Mouse (Mus musculus) hindbrain, embryonic 11.5 days (tissue): ENCODE measurements around the gene Ubr4. TPM values are rescaled to one million over a fixed set of nuclear protein-coding genes. Genes with fewer than 3 reads are reported as not detected.
"Not testable (repeated sequence)": the region's sequence is repeated elsewhere in the genome, so short reads cannot be mapped to it uniquely, and the experiment has no call there.

Experiments
- ATAC-seq: fragments of 200-750 bp; cut with Nextera tagmentation; 2 replicates; pipeline ENCODE4 v1.8.0; 2017; ENCODE audit warnings: mild to moderate bottlenecking, moderate TSS enrichment, moderate library complexity; ENCODE audit not compliant: low FRiP score
- DNase-seq: peaks from one replicate; pipeline ENCODE4 v3.0.0-alpha.2; 2015; ENCODE audit warnings: low spot score
- H3K27ac ChIP-seq: fragments of 300-500 bp; sonication (generic); 2 replicates; pipeline ENCODE4 v1.5.1; 2014; ENCODE audit warnings: mild to moderate bottlenecking, low read depth, low read length
- H3K27me3 ChIP-seq: fragments of 300-500 bp; sonication (generic); 2 replicates; pipeline ENCODE4 v1.6.1; 2014; ENCODE audit warnings: mild to moderate bottlenecking, low read length, moderate library complexity, mixed read lengths; ENCODE audit not compliant: control insufficient read depth, insufficient read depth
- H3K36me3 ChIP-seq: fragments of 300-500 bp; sonication (generic); 2 replicates; pipeline ENCODE4 v1.6.1; 2014; ENCODE audit warnings: mild to moderate bottlenecking, low read length, moderate library complexity, mixed read lengths; ENCODE audit not compliant: control insufficient read depth, insufficient read depth
- H3K4me1 ChIP-seq: fragments of 300-500 bp; sonication (generic); replicated peaks from 2 replicates; pipeline ENCODE4 v1.6.1; 2014; ENCODE audit warnings: low read length, mixed read lengths; ENCODE audit not compliant: control insufficient read depth, insufficient read depth
- H3K4me2 ChIP-seq: fragments of 300-500 bp; sonication (generic); replicated peaks from 2 replicates; pipeline ENCODE4 v1.6.1; 2014; ENCODE audit warnings: mild to moderate bottlenecking, low read depth, low read length
- H3K4me3 ChIP-seq: fragments of 300-500 bp; sonication (generic); 2 replicates; pipeline ENCODE4 v1.5.1; 2014; ENCODE audit warnings: low read depth, low read length
- H3K9ac ChIP-seq: fragments of 300-500 bp; sonication (generic); 2 replicates; pipeline ENCODE4 v1.6.1; 2014; ENCODE audit warnings: low read depth, low read length
- H3K9me3 ChIP-seq: fragments of 300-500 bp; sonication (generic); 2 replicates; pipeline ENCODE4 v1.6.1; 2016; ENCODE audit warnings: low read length; ENCODE audit not compliant: control insufficient read depth
- WGBS: fragments of 180-500 bp; shearing (Covaris S2); extraction: QIAGEN DNeasy Blood & Tissue Kit; methylation state at CpG from one replicate; pipeline ENCODE4 v1.1.7; 2014; 5-methylcytosine and 5-hydroxymethylcytosine counted together
- polyA plus RNA-seq: library from polyadenylated mRNA; unstranded; fragments of >200 nt; fragmentation: Nextera tagmentation; extraction: Ambion mirVana; gene quantifications from 2 replicates; pipeline ENCODE4 v1.2.1, GENCODE M21; 2014

The Ubr4 gene
- polyA plus RNA-seq, 1 experiment from 2014 or later: 82.5 TPM

DNA sequence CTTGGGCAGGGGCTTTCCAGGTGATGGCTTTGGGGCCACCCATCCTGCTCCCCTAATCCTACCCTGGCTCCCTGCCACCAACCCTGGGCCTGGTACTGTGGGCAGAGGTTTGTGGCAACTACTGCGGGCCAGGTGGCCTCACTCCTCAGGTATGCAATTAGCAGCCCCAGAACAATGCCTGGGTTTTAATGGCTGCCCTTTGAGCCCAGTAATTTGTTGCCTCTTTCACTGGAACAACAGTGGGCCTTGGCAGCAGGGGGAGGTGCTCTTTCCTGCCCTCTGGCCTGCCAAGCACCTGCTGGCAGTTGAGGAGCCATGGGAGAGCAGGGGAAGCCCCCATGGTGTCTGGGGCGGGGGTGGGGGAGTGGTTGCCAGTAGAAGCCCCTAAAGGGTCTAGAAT, 156.7 kb downstream of the Ubr4 start:
- 88% methylated on average over 2 of the region's 2 CpGs for WGBS
- no peak overlapping the region for H3K9ac ChIP-seq
- ATAC-seq (no peak), DNase-seq (no peak)
- no peak overlapping the region for H3K4me3 ChIP-seq
- no peak overlapping the region for H3K4me2 ChIP-seq
- H3K4me1 ChIP-seq: no peaks in the 10 kb centered on the region
- H3K36me3 ChIP-seq: no peaks in the 10 kb centered on the region
- H3K27ac ChIP-seq: no peak overlapping the region
- H3K27me3 ChIP-seq: no peaks in the 10 kb centered on the region
- H3K9me3 ChIP-seq: no peaks in the 10 kb centered on the region

DNA sequence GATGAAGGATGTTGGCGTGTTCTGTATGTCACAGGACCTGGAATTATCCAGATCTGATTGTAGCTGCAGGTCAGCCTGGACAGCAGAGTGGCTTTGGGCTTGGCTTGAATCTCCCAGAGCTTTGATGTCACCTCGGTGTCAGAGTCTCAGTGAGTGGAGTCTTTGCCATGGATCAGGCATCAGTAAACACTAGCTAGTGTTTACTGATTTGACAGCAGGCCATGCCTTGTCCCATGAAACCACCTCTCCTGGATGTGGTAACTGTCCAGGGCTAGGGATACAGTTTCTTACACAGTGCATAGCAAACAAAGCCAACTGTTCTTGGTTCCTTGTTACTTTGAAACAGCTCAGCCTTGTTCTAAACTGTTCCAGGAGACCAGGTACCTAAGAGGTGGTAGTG, 159.1 kb downstream of the Ubr4 start:
- H3K4me3 ChIP-seq: no peak overlapping the region
- H3K4me2 ChIP-seq: no peak overlapping the region
- no peaks in the 10 kb centered on the region for H3K36me3 ChIP-seq
- H3K4me1 ChIP-seq: no peaks in the 10 kb centered on the region
- H3K9ac ChIP-seq: no peak overlapping the region
- no peak overlapping the region for H3K27ac ChIP-seq
- DNase-seq (no peak), ATAC-seq (no peak)
- H3K27me3 ChIP-seq: no peaks in the 10 kb centered on the region
- H3K9me3 ChIP-seq: no peaks in the 10 kb centered on the region
- WGBS: 84% methylated on average over 2 of the region's 2 CpGs

DNA sequence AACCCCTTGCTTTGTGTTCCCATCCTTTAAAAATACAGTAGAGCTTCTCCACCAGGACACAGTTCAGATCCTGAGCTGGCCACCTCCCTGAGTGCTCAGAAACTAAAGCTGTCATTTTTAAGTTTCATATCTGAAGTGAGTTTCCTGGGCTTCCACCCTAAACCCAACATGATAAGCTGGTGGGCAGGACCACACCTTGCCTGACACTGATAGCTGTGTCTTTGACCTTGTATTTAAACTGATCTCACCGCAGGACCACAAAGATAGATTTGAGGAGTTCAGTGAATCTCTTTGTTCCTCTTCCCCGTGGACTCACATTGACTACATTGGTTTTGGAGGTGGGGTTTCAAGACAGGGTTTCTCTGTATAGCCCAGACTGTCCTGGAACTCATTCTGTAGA, 160.6 kb downstream of the Ubr4 start:
- no peaks in the 10 kb centered on the region for H3K9me3 ChIP-seq
- H3K36me3 ChIP-seq: no peaks in the 10 kb centered on the region
- H3K27ac ChIP-seq: no peak overlapping the region
- H3K9ac ChIP-seq: no peak overlapping the region
- 89% methylated on average over 2 of the region's 2 CpGs for WGBS
- DNase-seq (no peak), ATAC-seq (no peak)
- H3K27me3 ChIP-seq: no peaks in the 10 kb centered on the region
- H3K4me3 ChIP-seq: no peak overlapping the region
- H3K4me2 ChIP-seq: no peak overlapping the region
- H3K4me1 ChIP-seq: no peaks in the 10 kb centered on the region

DNA sequence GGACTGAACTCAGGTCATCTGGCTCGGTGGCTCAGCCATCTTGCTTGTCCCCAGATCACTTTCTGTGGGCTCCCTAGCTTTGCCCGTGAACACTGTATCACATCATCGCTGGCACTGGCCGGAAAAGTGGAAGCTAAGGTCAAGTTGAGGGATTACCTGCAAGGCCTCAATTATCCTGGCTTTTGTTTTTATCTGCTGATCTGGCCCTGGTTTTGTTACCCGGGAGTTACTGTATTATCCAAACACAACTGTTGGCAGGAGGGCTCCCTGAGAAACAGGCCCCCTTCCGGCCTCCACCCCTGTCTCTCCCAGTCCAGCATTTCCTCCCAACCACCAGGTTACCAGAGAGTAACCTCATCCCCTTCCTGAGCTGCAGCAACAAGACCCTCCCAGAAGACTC, 166.8 kb downstream of the Ubr4 start:
- H3K4me1 ChIP-seq: no peaks in the 10 kb centered on the region
- no peak overlapping the region for H3K9ac ChIP-seq
- DNase-seq (no peak), ATAC-seq (no peak)
- H3K9me3 ChIP-seq: no peaks in the 10 kb centered on the region
- H3K4me2 ChIP-seq: no peak overlapping the region
- H3K36me3 ChIP-seq: no peaks in the 10 kb centered on the region
- no peak overlapping the region for H3K4me3 ChIP-seq
- H3K27me3 ChIP-seq: no peaks in the 10 kb centered on the region
- H3K27ac ChIP-seq: no peak overlapping the region
- 73% methylated on average over 6 of the region's 6 CpGs for WGBS

DNA sequence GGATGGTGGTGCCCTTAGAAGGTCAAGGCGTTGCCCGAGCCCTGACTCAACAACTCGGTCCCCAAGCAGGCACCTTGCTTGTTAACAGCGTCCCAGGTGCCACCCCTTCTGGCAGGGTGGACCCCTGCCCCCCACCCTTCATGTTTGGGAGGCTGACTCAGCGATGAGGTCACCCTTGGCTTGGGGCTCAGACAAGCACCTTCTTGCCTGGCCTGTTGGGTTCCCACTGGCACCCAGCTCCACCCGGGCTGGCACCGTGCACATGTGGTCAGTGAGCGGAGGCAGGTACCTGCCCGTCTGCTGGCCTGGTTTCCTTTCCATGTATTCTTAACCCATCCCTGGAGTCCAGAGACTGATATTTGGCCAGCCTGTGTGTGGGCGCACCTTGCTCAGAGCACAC, 169.5 kb downstream of the Ubr4 start:
- Histone ChIP-seq H3K4me3 (no peak overlapping the region), H3K9ac (no peak overlapping the region), H3K9me3 (no peaks in the 10 kb centered on the region), H3K27me3 (no peaks in the 10 kb centered on the region), H3K27ac (no peak overlapping the region), H3K4me1 (no peaks in the 10 kb centered on the region), H3K36me3 (no peaks in the 10 kb centered on the region), H3K4me2 (no peak overlapping the region)
- WGBS: 92% methylated on average over 10 of the region's 10 CpGs
- DNase-seq (no peak), ATAC-seq (no peak)

DNA sequence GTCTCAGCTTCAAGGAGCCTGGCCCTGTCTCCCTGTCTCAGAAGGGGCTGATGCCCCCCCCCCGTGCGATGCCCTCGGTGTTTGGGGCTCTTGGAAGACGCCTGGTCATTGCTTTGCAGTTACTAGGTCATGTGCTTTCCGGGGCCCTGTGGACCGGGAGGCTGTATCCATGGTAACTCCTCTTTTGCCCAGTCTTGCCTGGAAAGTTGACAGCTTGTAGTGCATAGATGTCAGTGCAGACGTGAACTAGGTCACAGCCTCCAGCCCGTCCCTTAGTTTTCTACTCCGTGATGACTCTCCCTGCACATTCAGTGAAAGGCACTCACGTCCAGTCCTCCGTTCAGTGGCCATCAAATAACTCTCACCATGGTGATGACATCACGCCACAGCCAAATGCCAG, 174.1 kb downstream of the Ubr4 start:
- no peak for ATAC-seq

DNA sequence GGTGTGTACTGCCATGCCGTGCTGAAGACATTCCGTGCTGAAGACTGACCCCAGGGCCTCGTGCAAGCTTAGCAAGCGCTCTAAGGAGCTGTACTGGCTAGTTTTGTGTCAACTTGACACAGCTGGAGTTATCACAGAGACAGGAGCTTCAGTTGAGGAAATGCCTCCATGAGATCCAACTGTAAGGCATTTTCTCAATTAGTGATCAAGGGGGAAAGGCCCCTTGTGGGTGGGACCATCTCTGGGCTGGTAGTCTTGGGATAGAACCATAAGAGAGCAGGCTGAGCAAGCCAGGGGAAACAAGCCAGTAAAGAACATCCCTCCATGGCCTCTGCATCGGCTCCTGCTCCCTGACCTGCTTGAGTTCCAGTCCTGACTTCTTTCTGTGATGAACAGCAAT, 177.8 kb downstream of the Ubr4 start, which contains the start of gene Iffo2:
Iffo2 (plus strand) TSS at position 301 of the 400 bp plus-strand sequence.
- not testable (repeated sequence) for H3K27me3 ChIP-seq
- WGBS: 82% methylated on average over 5 of the region's 5 CpGs

More for the DNA sequence above, 174.1 kb downstream of the Ubr4 start:
- Histone ChIP-seq H3K9me3 (no peaks in the 10 kb centered on the region), H3K27ac (no peak overlapping the region), H3K4me3 (no peak overlapping the region), H3K36me3 (no peaks in the 10 kb centered on the region), H3K9ac (no peak overlapping the region), H3K4me1 (no peaks in the 10 kb centered on the region), H3K27me3 (no peaks in the 10 kb centered on the region), H3K4me2 (no peak overlapping the region)
- no peak for DNase-seq
- 59% methylated on average over 12 of the region's 12 CpGs for WGBS

DNA sequence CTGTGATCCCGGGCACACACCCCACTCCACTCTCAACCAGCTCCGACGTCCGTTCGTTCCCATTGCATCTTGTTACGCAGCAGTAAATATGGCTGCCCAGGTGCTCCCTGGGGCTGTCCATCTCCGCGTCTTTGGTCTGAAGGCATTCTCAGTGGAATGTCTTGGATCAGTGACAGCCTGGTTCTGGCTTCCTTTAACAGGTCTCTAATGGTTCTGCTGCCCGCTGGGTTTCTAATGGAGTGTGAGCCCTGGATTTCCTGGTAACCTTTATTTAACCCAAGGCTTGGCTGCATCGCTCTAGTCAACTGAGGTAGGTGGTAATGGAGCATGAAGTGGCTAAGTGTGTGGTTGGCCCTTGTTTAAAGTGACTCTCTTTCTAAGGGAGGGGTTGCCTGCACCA, 179.7 kb downstream of the Ubr4 start:
- H3K36me3 ChIP-seq: no peaks in the 10 kb centered on the region
- 93% methylated on average over 10 of the region's 10 CpGs for WGBS

More for the DNA sequence above, 177.8 kb downstream of the Ubr4 start, which contains the start of gene Iffo2:
- H3K36me3 ChIP-seq, H3K9ac ChIP-seq, H3K4me2 ChIP-seq, H3K9me3 ChIP-seq, DNase-seq, ATAC-seq, H3K4me3 ChIP-seq, H3K27ac ChIP-seq, H3K4me1 ChIP-seq: not testable (repeated sequence)

DNA sequence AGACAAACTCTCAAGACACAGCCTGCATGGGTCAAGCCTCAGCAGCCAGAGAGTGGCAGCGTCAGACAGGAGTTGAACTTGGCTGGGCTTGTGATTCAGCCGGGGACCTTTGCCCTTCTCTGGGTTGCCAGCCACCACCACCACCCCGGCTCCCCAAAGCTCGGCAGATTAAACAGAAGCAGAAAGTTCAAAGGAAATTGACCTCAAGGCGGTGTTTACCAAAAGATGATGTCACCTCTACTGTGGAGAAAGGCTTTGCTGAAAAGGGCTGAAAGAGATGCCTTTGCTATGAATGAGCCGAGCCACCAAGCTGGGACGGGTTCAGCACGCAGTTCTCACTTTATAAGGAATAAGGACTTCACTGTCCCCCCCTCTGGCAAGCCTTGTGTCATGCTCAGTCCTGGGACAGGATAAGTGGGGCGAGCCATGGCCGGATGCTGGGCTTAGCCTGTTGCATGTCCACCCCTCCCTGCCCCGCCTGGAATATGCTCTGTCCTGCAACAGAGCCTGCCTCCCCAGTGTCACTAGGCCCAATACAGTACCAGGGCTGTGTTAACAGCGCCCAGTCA, 182.8 kb downstream of the Ubr4 start:
- Histone ChIP-seq H3K4me3 (no peak overlapping the region), H3K27ac (no peak overlapping the region), H3K27me3 (no peaks in the 10 kb centered on the region), H3K4me1 (no peaks in the 10 kb centered on the region), H3K9me3 (no peaks in the 10 kb centered on the region), H3K4me2 (no peak overlapping the region; the same call in 1 of the 2 replicates), H3K9ac (0 out of 2 replicates have a peak overlapping the region, but pooled peaks have one; percentile 11), H3K36me3 (no peaks in the 10 kb centered on the region)
- no peak for ATAC-seq
- peak; percentile 22 for DNase-seq
- 28% methylated on average over 12 of the region's 12 CpGs for WGBS

More for the DNA sequence above, 179.7 kb downstream of the Ubr4 start:
- Histone ChIP-seq H3K9ac (no peak overlapping the region), H3K4me2 (no peak overlapping the region), H3K4me1 (no peaks in the 10 kb centered on the region), H3K27ac (no peak overlapping the region), H3K9me3 (no peaks in the 10 kb centered on the region), H3K27me3 (no peaks in the 10 kb centered on the region), H3K4me3 (no peak overlapping the region)
- ATAC-seq (no peak), DNase-seq (no peak)
